Mouse (Mus musculus) MEL (cell line): Measurements from ENCODE around the gene Osbpl10. TPM values are rescaled to one million over a fixed set of nuclear protein-coding genes. Genes with fewer than 3 reads are reported as not detected.
A peak's percentile ranks its signal among the peaks of the same experiment; 100 is the strongest.

ENCODE experiments used
- DNase-seq: peaks from one replicate; pipeline ENCODE4 v3.0.0; 2011; ENCODE audit warnings: low read depth, low spot score
- H3K27ac ChIP-seq: 2 replicates; pipeline ENCODE4 v1.5.1; 2012; ENCODE audit warnings: low read depth, mild to moderate bottlenecking, control low read depth, low read length, moderate library complexity; ENCODE audit not compliant: control insufficient read depth
- H3K27me3 ChIP-seq, 2 experiments: fragments of 150-350 bp in 1 of 2; sonication (generic) in 1 of 2; 2 replicates each; pipeline ENCODE4 v1.6.1; 2012; ENCODE audit warnings: low read length in 2 of 2, mild to moderate bottlenecking in 2 of 2, improper control_type of control experiment in 1 of 2, moderate library complexity in 1 of 2; ENCODE audit not compliant: insufficient read depth in 2 of 2, control insufficient read depth in 1 of 2
- H3K36me3 ChIP-seq, 2 experiments: 2 replicates each; pipeline ENCODE4 v1.6.1; 2012 to 2014; ENCODE audit warnings: low read length in 2 of 2, improper control_type of control experiment in 1 of 2, inconsistent platforms in 1 of 2, mild to moderate bottlenecking in 1 of 2; ENCODE audit not compliant: insufficient read depth in 2 of 2, control insufficient read depth in 1 of 2
- H3K4me1 ChIP-seq, 2 experiments: fragments of 150-350 bp in 1 of 2; sonication (generic) in 1 of 2; 2 replicates each; pipeline ENCODE4 v1.6.1; 2012; ENCODE audit warnings: low read length in 2 of 2, improper control_type of control experiment in 1 of 2, mild to moderate bottlenecking in 1 of 2; ENCODE audit not compliant: insufficient read depth in 2 of 2, control insufficient read depth in 1 of 2
- H3K4me3 ChIP-seq, 2 experiments: fragments of 150-350 bp in 1 of 2; sonication (generic) in 1 of 2; 2 replicates each; pipeline ENCODE4 v1.5.1; 2012; ENCODE audit warnings: low read depth in 2 of 2, low read length in 2 of 2, mild to moderate bottlenecking in 2 of 2, moderate library complexity in 2 of 2, control low read depth in 1 of 2, improper control_type of control experiment in 1 of 2; ENCODE audit not compliant: control insufficient read depth in 1 of 2, insufficient read depth in 1 of 2
- H3K79me2 ChIP-seq: 2 replicates; pipeline ENCODE4 v1.6.1; 2012; ENCODE audit warnings: mild to moderate bottlenecking, low read length, moderate library complexity; ENCODE audit not compliant: control insufficient read depth, poor library complexity, insufficient read depth
- H3K9ac ChIP-seq: 2 replicates; pipeline ENCODE4 v1.6.1; 2012; ENCODE audit warnings: low read depth, mild to moderate bottlenecking, control low read depth, low read length, moderate library complexity; ENCODE audit not compliant: control insufficient read depth, poor library complexity, severe bottlenecking
- H3K9me3 ChIP-seq: fragments of 150-350 bp; sonication (generic); replicated peaks from 2 replicates; pipeline ENCODE4 v1.6.1; 2012; ENCODE audit warnings: mild to moderate bottlenecking, low read length, improper control_type of control experiment, moderate library complexity; ENCODE audit not compliant: insufficient read depth
- BHLHE40 ChIP-seq: IDR thresholded peaks from 2 replicates; pipeline ENCODE4 v1.6.1; 2012; ENCODE audit warnings: low read depth, mild to moderate bottlenecking, inconsistent platforms, low read length, improper control_type of control experiment, borderline replicate concordance
- CTCF ChIP-seq, 3 experiments: IDR thresholded peaks in 2 of 3; conservative IDR thresholded peaks in 1 of 3; 2 replicates each; pipeline ENCODE4 v1.5.1; 2011 to 2012; ENCODE audit warnings: low read length in 3 of 3, low read depth in 2 of 3, mild to moderate bottlenecking in 2 of 3, improper control_type of control experiment in 1 of 3, inconsistent platforms in 1 of 3, mixed read lengths in 1 of 3, moderate library complexity in 1 of 3; ENCODE audit not compliant: control insufficient read depth in 1 of 3, insufficient read depth in 1 of 3, poor library complexity in 1 of 3, severe bottlenecking in 1 of 3
- HCFC1 ChIP-seq: IDR thresholded peaks from 2 replicates; pipeline ENCODE4 v1.6.1; 2012; ENCODE audit warnings: low read depth, mild to moderate bottlenecking, inconsistent platforms, low read length, improper control_type of control experiment, moderate library complexity
- KAT2A ChIP-seq: conservative IDR thresholded peaks from 2 replicates; pipeline ENCODE4 v1.6.1; 2012; ENCODE audit warnings: low read depth, low read length, improper control_type of control experiment, inconsistent platforms
- MEF2A ChIP-seq: IDR thresholded peaks from 2 replicates; pipeline ENCODE4 v1.6.1; 2014; ENCODE audit warnings: low read depth, mild to moderate bottlenecking, inconsistent platforms, low read length, improper control_type of control experiment; ENCODE audit not compliant: poor library complexity, insufficient replicate concordance, severe bottlenecking; ENCODE audit errors: extremely low read depth
- NRF1 ChIP-seq: IDR thresholded peaks from 2 replicates; pipeline ENCODE4 v1.6.1; 2014; ENCODE audit warnings: low read depth, mild to moderate bottlenecking, inconsistent platforms, low read length, improper control_type of control experiment, moderate library complexity; ENCODE audit not compliant: poor library complexity, insufficient read depth, severe bottlenecking
- POLR2A ChIP-seq, 2 experiments: IDR thresholded peaks; 2 replicates each; pipeline ENCODE4 v1.6.1; 2011 to 2012; ENCODE audit warnings: low read length in 2 of 2, mild to moderate bottlenecking in 2 of 2, control low read depth in 1 of 2, improper control_type of control experiment in 1 of 2, low read depth in 1 of 2, moderate library complexity in 1 of 2; ENCODE audit not compliant: control insufficient read depth in 1 of 2, insufficient read depth in 1 of 2, poor library complexity in 1 of 2
- POLR2AphosphoS2 ChIP-seq: IDR thresholded peaks from 2 replicates; pipeline ENCODE4 v1.6.1; 2011; ENCODE audit warnings: low read length, improper control_type of control experiment
- USF1 ChIP-seq: IDR thresholded peaks from 2 replicates; pipeline ENCODE4 v1.6.1; 2014; ENCODE audit warnings: low read depth, mild to moderate bottlenecking, inconsistent platforms, low read length, improper control_type of control experiment, moderate library complexity
- ZKSCAN1 ChIP-seq: IDR thresholded peaks from 2 replicates; pipeline ENCODE4 v1.6.1; 2012; ENCODE audit warnings: low read depth, mild to moderate bottlenecking, inconsistent platforms, low read length, improper control_type of control experiment, moderate library complexity
- ZNF384 ChIP-seq: IDR thresholded peaks from 2 replicates; pipeline ENCODE4 v1.6.1; 2012; ENCODE audit warnings: low read depth, mild to moderate bottlenecking, inconsistent platforms, low read length, improper control_type of control experiment
- polyA plus RNA-seq, 2 experiments: library from polyadenylated mRNA; stranded (reverse) in 1 of 2; unstranded in 1 of 2; fragments of >175 nt in 1 of 2; fragments of >200 nt in 1 of 2; gene quantifications; 2 replicates each; pipeline versions ENCODE4 v1.2.1 to v1.2.4; 2012; ENCODE audit warnings: low replicate concordance in 2 of 2, low read depth in 1 of 2; ENCODE audit not compliant: insufficient read length in 2 of 2, insufficient read depth in 1 of 2, missing spikeins in 1 of 2
- total RNA-seq: library from RNA; depleted of rRNA; stranded (reverse); fragments of 300-350 nt; gene quantifications from 2 replicates; pipeline ENCODE4 v1.2.3, GENCODE M21; 2012

Gene Osbpl10
- total and polyA plus RNA-seq, 3 experiments: not detected

DNA sequence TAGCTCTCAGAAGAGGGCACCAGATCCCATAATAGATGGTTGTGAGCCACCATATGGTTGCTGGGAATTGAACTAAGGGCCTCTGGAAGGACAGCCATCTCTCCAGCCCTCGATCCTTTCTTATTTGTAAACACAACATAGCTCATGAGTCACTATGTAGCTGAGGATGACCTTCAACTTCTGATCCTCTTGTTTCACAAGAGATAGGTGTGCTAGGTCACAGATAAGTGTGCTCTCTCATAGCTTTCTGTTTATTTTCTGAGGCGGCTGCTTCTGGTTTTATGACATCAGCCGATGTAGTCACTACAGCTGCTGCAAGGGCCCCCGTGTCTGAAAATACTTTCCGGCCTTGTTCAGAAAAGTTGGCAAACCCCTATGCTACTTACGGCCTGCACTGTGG, 64.2 kb downstream of the Osbpl10 start:
- H3K4me1 ChIP-seq: no peaks in the 10 kb centered on the region
- H3K27me3 ChIP-seq: no peaks in the 10 kb centered on the region; a peak in 1 of 4 replicates
- H3K4me3 ChIP-seq: no peak overlapping the region
- no peak overlapping the region for H3K27ac ChIP-seq
- TF ChIP-seq POLR2A (IDR thresholded peaks at IDR 0.05; ENCODE audit: control insufficient read depth in 1 of 2, insufficient read depth in 1 of 2, low read depth in 1 of 2, low read length in 2 of 2, poor library complexity in 1 of 2) (no peak), MEF2A (no peak), BHLHE40 (no peak), USF1 (no peak), KAT2A (no peak), NRF1 (no peak)
- H3K9me3 ChIP-seq: no peaks in the 10 kb centered on the region
- DNase-seq: no peak
- H3K9ac ChIP-seq: no peak overlapping the region
- no peaks in the 10 kb centered on the region for H3K36me3 ChIP-seq
- no peaks in the 10 kb centered on the region for H3K79me2 ChIP-seq

DNA sequence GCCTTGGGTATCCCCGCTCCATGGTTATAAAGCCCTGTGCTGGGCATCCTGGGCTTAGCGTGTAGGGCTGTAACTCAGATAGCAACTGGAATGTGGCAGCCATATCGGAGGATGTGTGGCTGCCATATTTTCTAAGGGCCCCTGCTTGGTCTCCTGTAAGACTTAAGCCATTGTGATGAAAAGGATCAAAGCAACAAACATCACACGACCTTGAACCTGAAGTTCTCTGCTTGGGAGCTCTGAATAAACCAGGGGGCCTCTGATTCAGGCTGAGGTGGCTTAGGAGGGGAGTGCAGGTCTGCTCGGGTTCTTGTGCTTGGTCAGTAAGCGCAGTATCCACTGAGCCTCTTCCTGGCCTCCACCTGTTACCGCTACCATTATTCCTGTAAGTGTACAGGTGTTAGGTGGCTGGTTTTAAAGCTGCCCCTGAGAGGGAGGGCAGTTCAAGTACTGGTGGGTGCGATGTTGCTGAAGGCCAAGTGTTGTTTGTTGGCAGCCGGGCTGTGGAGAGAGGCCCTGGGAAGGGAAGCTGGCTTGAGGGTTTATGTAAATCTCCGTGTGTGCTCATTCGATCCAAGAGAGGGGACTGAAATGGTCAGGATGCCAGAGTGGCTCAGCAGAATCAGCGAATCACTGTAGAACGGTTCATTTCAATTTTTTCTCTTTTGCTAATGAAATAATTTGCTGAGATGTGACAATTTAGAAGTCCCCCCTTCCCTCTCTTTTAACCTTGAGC, 64.8 kb downstream of the Osbpl10 start:
- no peaks in the 10 kb centered on the region for H3K79me2 ChIP-seq
- H3K36me3 ChIP-seq: no peaks in the 10 kb centered on the region
- no peak overlapping the region for H3K9ac ChIP-seq
- no peak overlapping the region for H3K27ac ChIP-seq
- no peaks in the 10 kb centered on the region for H3K9me3 ChIP-seq
- TF ChIP-seq ZKSCAN1 (no peak), BHLHE40 (no peak)
- DNase-seq: no peak
- H3K4me1 ChIP-seq: no peaks in the 10 kb centered on the region
- no peak overlapping the region for H3K4me3 ChIP-seq
- no peaks in the 10 kb centered on the region; a peak in 1 of 4 replicates for H3K27me3 ChIP-seq

DNA sequence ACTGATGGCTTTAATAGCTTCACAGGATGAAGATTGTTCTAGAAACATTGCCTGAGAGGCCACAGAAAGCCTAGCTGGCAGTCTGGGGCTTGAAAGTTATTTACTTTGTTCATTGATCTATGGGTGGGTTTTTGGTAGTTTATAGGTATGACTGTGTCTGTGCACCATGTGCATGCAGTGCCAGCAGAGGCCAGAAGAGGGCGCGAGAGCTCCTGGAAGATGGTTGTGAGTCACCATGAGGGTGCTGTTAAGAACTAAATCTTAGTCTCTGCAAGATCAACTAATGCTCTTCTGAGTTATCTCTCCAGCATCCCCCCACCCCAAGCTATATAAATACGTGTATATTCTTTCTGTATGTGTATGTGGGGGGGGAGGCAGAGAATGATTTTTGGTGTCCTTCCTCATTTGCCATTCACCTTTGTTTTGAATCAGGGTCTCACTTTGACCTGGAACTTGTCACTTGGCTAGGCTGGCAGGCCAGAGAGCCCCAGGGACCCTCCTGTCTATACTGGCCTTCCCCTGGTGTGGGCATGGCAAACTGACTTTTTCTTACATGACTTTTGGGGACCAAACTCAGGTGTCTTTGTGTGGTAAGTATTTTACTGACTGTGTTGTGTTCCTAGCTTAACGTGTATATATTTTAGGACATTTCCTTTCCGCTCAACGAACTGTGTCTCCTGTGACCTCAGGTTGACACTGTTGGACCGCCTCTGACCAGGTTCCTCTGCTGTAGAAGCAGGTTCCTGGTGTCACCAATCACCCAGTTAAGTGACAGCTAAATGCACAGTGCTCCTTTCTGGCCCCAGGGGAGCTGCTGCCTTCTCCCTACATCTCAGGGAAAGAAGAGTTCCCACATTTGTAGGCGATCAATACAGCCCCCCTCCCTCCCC, 65.8 kb downstream of the Osbpl10 start:
- H3K4me1 ChIP-seq: no peaks in the 10 kb centered on the region
- H3K36me3 ChIP-seq: no peaks in the 10 kb centered on the region
- H3K9me3 ChIP-seq: no peaks in the 10 kb centered on the region
- H3K9ac ChIP-seq: no peak overlapping the region
- no peak for TF ChIP-seq POLR2AphosphoS2
- peak in 2 of 3 experiments; percentile 28 to 31; a peak in 4 of 6 replicates for TF ChIP-seq CTCF (IDR thresholded peaks at IDR 0.05 in 2 of 3, conservative IDR thresholded peaks at IDR 0.05 in 1 of 3; ENCODE audit: control insufficient read depth in 1 of 3, insufficient read depth in 1 of 3, low read depth in 2 of 3, low read length in 3 of 3, poor library complexity in 1 of 3, severe bottlenecking in 1 of 3)
- TF ChIP-seq MEF2A: no peak
- no peak for TF ChIP-seq HCFC1
- no peak for TF ChIP-seq ZNF384
- peak; percentile 4 for DNase-seq
- no peaks in the 10 kb centered on the region for H3K79me2 ChIP-seq
- H3K27ac ChIP-seq: no peak overlapping the region
- H3K4me3 ChIP-seq: no peak overlapping the region
- H3K27me3 ChIP-seq: no peaks in the 10 kb centered on the region; a peak in 1 of 4 replicates
